Mouse (Mus musculus): ENCODE results near the gene Dusp8. TPM values are rescaled to one million over a fixed set of nuclear protein-coding genes. Genes with fewer than 3 reads are reported as not detected.

Dusp8 gene
- polyA plus RNA-seq, 1 experiment, result 7.6 TPM

DNA sequence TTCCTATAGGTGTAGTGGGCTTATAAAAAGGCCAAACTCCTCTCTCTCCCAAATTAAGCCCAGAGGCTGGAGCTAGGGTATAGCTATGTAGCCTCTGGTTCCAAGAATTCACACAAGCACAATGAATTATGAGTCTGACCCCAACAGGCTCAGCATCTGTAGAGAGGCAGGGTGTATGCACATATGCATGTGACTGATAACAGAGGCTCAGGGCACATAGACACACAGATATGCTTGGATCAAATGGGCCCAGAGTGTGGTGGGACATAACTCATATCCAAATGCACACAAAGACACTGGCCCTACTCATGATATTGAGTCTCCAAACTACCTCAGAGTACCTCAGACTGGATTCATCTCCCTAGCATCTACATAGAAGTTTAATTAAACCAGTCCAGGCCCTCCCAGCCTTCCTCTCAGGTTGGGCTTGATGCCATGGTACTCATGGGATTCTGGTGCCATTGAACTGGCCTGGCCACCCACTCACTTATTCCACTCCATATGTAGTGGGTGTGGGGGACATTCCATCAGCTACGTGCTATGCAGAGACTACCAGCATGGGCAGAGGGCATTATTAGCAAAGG, 8.5 kb downstream of the Dusp8 start:
- H3K27me3 ChIP-seq (ENCODE audit: control insufficient read depth), result peaks cover 59% of the 10 kb centered on the region
- peak overlapping the region; percentile 45 for H3K4me3 ChIP-seq (replicated peaks)
- H3K36me3 ChIP-seq (ENCODE audit: control insufficient read depth), result peaks cover 100% of the 10 kb centered on the region
- peak; percentile 98 for TF ChIP-seq TAL1 (IDR thresholded peaks at IDR 0.05; ENCODE audit: low read length)
- peak; percentile 89 for TF ChIP-seq GATA1 (IDR thresholded peaks at IDR 0.05; ENCODE audit: low read length)
- H3K4me1 ChIP-seq (ENCODE audit: control insufficient read depth), result peaks cover 99% of the 10 kb centered on the region
- H3K9me3 ChIP-seq (ENCODE audit: control insufficient read depth, low read length), result peaks cover 15% of the 10 kb centered on the region

DNA sequence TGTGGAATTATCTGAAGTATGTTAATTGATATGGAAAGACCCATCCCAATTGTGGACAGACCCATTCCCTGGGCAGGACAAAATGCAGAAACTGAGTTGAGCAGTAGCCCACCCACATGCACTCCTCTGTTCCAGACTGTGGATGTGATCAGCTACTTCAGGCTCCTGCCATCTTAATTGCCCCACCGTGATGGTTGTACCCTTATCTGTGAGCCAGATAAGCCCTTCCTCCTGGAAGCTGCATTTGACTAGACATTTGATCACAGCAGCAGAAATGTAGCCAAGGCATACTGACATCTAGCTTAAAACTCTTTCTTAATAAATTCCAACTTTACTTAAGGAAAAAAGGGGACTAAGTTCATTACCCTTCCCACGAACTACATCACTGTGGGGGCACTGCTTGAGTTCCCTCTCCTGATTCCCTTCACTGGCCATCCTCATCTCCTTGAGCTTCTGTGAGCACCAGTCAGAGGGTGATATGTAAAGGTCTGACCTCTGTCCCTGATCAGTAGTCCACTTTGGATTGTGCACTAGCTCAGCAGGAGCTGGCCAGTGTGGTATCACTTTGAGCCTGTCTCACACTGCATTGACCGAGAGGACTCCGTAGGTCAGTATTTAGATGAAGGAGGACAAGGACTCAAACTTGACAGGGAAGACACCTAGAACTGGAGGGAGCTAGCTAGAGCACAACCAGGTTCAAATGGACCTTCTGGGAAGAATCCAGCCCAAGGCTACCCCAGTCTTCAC, 9.3 kb downstream of the Dusp8 start:
- Histone ChIP-seq H3K36me3 (ENCODE audit: control insufficient read depth) (peaks cover 100% of the 10 kb centered on the region), H3K4me1 (ENCODE audit: control insufficient read depth) (peaks cover 92% of the 10 kb centered on the region), H3K9me3 (ENCODE audit: control insufficient read depth, low read length) (peaks cover 19% of the 10 kb centered on the region), H3K27me3 (ENCODE audit: control insufficient read depth) (peaks cover 59% of the 10 kb centered on the region), H3K4me3 (replicated peaks) (peak overlapping the region; percentile 45)
- no peak for TF ChIP-seq TAL1 (IDR thresholded peaks at IDR 0.05; ENCODE audit: low read length)
- peak; percentile 81 for TF ChIP-seq GATA1 (IDR thresholded peaks at IDR 0.05; ENCODE audit: low read length)

DNA sequence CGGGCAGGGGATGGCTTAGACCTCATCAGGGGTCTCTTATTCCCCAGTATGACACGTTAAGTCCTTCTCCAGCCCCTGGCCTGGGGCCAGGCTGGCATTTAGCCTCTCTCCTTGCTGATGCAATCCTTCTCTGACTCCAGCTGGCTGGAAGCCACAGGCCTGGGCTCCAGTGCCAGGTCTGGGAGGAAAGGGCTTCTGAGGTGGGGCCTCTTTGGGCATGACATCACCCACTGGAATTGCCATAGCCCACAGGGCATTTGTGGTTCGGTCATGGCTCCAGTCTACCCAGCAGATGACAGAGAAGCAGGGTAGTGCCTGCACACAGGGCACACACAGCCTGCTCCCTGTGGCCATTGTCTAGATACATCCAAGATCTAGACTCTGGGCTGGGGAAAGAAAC, 10.8 kb downstream of the Dusp8 start:
- Histone ChIP-seq H3K4me1 (ENCODE audit: control insufficient read depth) (peaks cover 88% of the 10 kb centered on the region), H3K9me3 (ENCODE audit: control insufficient read depth, low read length) (peaks cover 22% of the 10 kb centered on the region), H3K36me3 (ENCODE audit: control insufficient read depth) (peaks cover 99% of the 10 kb centered on the region), H3K4me3 (replicated peaks) (no peak overlapping the region), H3K27me3 (ENCODE audit: control insufficient read depth) (peaks cover 60% of the 10 kb centered on the region)
- TF ChIP-seq TAL1 (IDR thresholded peaks at IDR 0.05; ENCODE audit: low read length), result no peak
- no peak for TF ChIP-seq GATA1 (IDR thresholded peaks at IDR 0.05; ENCODE audit: low read length)

DNA sequence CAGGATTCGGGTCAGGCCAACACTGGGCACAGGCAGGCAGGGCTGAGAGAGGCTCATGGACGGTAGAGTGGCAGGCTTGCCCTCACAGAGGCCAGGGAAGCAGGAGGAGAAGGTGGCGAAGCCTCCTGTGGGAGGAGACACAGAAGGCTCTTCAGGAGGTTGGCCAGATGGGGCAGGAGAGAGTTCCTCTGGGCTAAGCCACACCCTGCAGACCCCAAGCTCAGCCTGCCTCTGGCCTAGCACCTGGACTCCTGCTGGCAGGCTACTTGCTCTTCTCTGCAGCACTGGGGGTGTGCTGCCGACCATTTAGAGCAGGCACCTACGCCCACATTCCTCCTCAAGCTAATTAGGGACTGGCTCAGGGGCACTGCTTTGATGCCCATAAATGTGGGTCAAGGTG, 11.2 kb downstream of the Dusp8 start:
- peaks cover 88% of the 10 kb centered on the region for H3K4me1 ChIP-seq (ENCODE audit: control insufficient read depth)
- TF ChIP-seq GATA1 (IDR thresholded peaks at IDR 0.05; ENCODE audit: low read length), result no peak
- no peak for TF ChIP-seq TAL1 (IDR thresholded peaks at IDR 0.05; ENCODE audit: low read length)
- peaks cover 22% of the 10 kb centered on the region for H3K9me3 ChIP-seq (ENCODE audit: control insufficient read depth, low read length)
- H3K36me3 ChIP-seq (ENCODE audit: control insufficient read depth), result peaks cover 99% of the 10 kb centered on the region
- H3K4me3 ChIP-seq (replicated peaks), result no peak overlapping the region
- peaks cover 60% of the 10 kb centered on the region for H3K27me3 ChIP-seq (ENCODE audit: control insufficient read depth)

DNA sequence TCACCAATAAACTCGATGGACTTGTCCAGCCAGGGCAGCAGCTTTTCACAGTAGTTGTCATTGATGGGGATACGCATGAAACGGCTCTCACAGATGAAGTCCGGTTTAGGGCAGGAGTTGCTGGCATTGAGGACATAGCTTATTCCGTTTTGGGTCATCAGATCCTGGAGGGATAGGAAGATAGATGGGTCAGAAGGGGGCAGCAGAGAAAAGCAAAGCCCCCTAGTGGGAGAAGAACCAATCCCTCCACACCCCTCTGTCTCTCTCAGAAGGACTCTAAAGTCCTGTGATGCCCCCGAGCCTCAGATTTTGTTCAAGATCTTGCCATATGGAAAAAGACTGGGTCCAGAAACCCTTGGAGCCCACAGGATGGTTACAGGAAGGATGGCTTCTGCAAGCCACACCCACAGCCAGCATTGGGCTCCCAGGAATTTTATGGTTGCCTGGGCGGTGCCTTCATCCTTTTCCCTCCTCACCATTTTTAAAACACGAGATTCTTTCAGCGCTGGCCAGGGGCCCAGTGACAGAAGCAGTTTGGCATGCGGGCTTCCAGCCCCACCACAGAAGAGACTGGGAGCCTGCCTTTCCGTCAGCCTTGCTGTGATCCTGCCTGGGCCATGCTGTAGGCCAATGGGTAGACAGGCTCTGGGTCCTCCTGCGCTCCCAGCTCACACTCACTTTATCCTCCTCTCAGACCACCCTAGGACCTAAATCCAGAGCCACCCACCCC, 11.9 kb downstream of the Dusp8 start:
- peaks cover 95% of the 10 kb centered on the region for H3K36me3 ChIP-seq (ENCODE audit: control insufficient read depth)
- H3K27me3 ChIP-seq (ENCODE audit: control insufficient read depth), result peaks cover 64% of the 10 kb centered on the region
- peaks cover 82% of the 10 kb centered on the region for H3K4me1 ChIP-seq (ENCODE audit: control insufficient read depth)
- no peak for TF ChIP-seq TAL1 (IDR thresholded peaks at IDR 0.05; ENCODE audit: low read length)
- no peak for TF ChIP-seq GATA1 (IDR thresholded peaks at IDR 0.05; ENCODE audit: low read length)
- H3K4me3 ChIP-seq (replicated peaks), result no peak overlapping the region
- H3K9me3 ChIP-seq (ENCODE audit: control insufficient read depth, low read length), result peaks cover 22% of the 10 kb centered on the region

DNA sequence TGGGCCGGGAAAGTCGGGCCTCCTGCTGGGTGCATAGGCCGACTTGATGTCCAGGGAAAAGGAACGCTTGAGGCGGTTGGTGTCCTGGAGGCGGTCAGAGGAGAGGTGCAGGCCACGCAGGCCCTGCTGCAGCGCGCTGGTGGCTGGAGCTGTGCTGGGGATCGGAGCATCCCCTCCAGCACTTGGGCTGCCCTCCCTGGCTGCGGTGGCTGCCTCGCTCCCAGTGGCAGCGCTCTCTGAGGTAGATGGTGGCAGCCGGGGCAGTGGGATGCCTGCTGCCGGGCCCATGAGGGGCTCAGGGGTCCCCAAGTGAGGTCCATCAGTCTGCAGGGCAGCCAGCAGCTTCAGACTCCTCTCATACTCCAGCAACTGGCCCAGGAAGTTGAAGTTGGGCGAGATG, 13.0 kb downstream of the Dusp8 start:
- Histone ChIP-seq H3K36me3 (ENCODE audit: control insufficient read depth) (peaks cover 83% of the 10 kb centered on the region), H3K27me3 (ENCODE audit: control insufficient read depth) (peaks cover 74% of the 10 kb centered on the region)
- no peak for TF ChIP-seq TAL1 (IDR thresholded peaks at IDR 0.05; ENCODE audit: low read length)
- TF ChIP-seq GATA1 (IDR thresholded peaks at IDR 0.05; ENCODE audit: low read length), result no peak

DNA sequence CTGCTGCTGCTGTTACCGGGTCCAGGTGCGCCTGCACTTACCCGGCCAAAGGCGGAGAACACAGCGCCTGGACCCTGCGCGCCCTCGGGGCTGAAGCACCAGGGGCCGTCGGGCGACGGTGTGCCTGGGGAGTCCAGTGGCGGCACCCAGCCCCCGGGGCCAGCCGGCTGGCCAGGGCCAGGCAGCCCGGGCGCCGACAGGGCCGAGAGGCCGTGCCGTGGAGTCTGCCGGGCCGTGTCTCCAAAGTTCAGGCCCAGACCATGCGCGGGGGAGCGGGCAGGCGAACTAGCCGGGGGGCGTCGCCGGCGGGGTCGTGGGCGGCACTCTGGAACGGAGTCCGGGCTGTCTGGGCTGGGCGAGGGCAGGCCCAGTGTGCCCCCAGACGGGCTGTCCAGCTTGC, 13.5 kb downstream of the Dusp8 start:
- H3K27me3 ChIP-seq (ENCODE audit: control insufficient read depth), result peaks cover 79% of the 10 kb centered on the region
- peaks cover 22% of the 10 kb centered on the region for H3K9me3 ChIP-seq (ENCODE audit: control insufficient read depth, low read length)
- H3K4me3 ChIP-seq (replicated peaks), result no peak overlapping the region
- H3K36me3 ChIP-seq (ENCODE audit: control insufficient read depth), result peaks cover 79% of the 10 kb centered on the region
- peaks cover 77% of the 10 kb centered on the region for H3K4me1 ChIP-seq (ENCODE audit: control insufficient read depth)
- TF ChIP-seq GATA1 (IDR thresholded peaks at IDR 0.05; ENCODE audit: low read length) (no peak), TAL1 (IDR thresholded peaks at IDR 0.05; ENCODE audit: low read length) (no peak)

More for the DNA sequence above, 13.0 kb downstream of the Dusp8 start:
- Histone ChIP-seq H3K4me1 (ENCODE audit: control insufficient read depth) (peaks cover 79% of the 10 kb centered on the region), H3K4me3 (replicated peaks) (no peak overlapping the region), H3K9me3 (ENCODE audit: control insufficient read depth, low read length) (peaks cover 22% of the 10 kb centered on the region)

DNA sequence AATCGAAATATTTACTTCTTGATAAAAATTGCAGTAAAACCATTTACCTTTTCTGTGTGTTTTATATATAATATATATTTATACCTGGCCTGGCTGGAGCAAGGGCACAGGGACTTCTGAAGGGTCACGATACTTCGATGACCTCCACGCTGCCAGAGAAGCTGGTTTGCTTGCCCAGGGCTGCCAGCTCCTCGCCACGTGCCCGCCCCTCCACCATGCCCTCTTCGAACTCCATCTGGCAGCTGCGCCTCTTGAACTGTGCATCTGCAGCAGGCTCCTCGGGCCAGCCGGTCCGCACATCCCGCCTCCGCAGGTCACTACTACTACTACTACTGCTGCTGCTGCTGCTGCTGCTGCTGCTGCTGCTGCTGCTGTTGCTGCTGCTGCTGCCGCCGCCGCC, 13.9 kb downstream of the Dusp8 start:
- no peak for TF ChIP-seq TAL1 (IDR thresholded peaks at IDR 0.05; ENCODE audit: low read length)
- TF ChIP-seq GATA1 (IDR thresholded peaks at IDR 0.05; ENCODE audit: low read length), result no peak
- H3K4me1 ChIP-seq (ENCODE audit: control insufficient read depth), result peaks cover 72% of the 10 kb centered on the region
- H3K27me3 ChIP-seq (ENCODE audit: control insufficient read depth), result peaks cover 83% of the 10 kb centered on the region
- H3K4me3 ChIP-seq (replicated peaks), result no peak overlapping the region
- H3K9me3 ChIP-seq (ENCODE audit: control insufficient read depth, low read length), result peaks cover 22% of the 10 kb centered on the region
- peaks cover 75% of the 10 kb centered on the region for H3K36me3 ChIP-seq (ENCODE audit: control insufficient read depth)

DNA sequence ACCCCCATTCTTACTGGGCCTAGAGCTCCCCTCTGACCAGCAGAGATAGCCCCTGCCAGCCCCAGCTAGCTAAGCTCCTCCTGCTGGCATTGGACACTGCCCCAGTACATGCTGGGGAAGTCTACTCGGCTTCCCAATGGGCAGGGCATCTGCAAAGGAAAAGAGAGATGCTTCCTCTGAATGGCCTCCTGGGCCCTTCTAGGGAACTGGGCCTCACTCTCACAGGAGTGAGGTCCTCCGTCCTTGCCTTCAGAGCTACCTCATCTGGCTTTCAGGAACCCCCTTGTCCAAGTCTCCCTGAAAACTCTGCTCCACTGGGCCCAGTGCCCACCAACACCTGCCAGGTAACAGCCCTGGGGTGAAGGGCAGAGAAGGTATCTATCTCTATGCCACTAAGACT, 14.8 kb downstream of the Dusp8 start:
- no peak overlapping the region for H3K4me3 ChIP-seq (replicated peaks)
- peaks cover 66% of the 10 kb centered on the region for H3K36me3 ChIP-seq (ENCODE audit: control insufficient read depth)
- H3K4me1 ChIP-seq (ENCODE audit: control insufficient read depth), result peaks cover 64% of the 10 kb centered on the region
- H3K27me3 ChIP-seq (ENCODE audit: control insufficient read depth), result peaks cover 90% of the 10 kb centered on the region
- peaks cover 22% of the 10 kb centered on the region for H3K9me3 ChIP-seq (ENCODE audit: control insufficient read depth, low read length)
- TF ChIP-seq GATA1 (IDR thresholded peaks at IDR 0.05; ENCODE audit: low read length) (no peak), TAL1 (IDR thresholded peaks at IDR 0.05; ENCODE audit: low read length) (no peak)
